Mouse (Mus musculus): Measurements from ENCODE around the gene Wdr70.

- TF ChIP-seq CTCF (IDR thresholded peaks at IDR 0.05; ENCODE audit: extremely low read depth, insufficient read length, insufficient replicate concordance, low read depth, low read length) (no peak), POLR2A (IDR thresholded peaks at IDR 0.05; ENCODE audit: low read depth, low read length) (no peak)
These were observed 192.4 kb downstream of the Wdr70 start for GRCm38 (mm10) chr15:7906491-7907035.
